Mouse (Mus musculus) intestine, embryonic 15.5 days (tissue): ENCODE results near the gene Mre11a. TPM values are rescaled to one million over a fixed set of nuclear protein-coding genes. Genes with fewer than 3 reads are reported as not detected.

Source experiments
- ATAC-seq: fragments of 200-750 bp; cut with Nextera tagmentation; 2 replicates; pipeline ENCODE4 v1.8.0; 2017; ENCODE audit warnings: moderate TSS enrichment, moderate library complexity
- H3K27ac ChIP-seq: fragments of 300-500 bp; sonication (generic); 2 replicates; pipeline ENCODE4 v1.5.1; 2015; ENCODE audit warnings: mild to moderate bottlenecking, inconsistent platforms
- H3K27me3 ChIP-seq: fragments of 300-500 bp; sonication (generic); replicated peaks from 2 replicates; pipeline ENCODE4 v1.6.1; 2015; ENCODE audit warnings: inconsistent platforms
- H3K36me3 ChIP-seq: fragments of 300-500 bp; sonication (generic); 2 replicates; pipeline ENCODE4 v1.6.1; 2015; ENCODE audit warnings: inconsistent platforms
- H3K4me1 ChIP-seq: fragments of 300-500 bp; sonication (generic); replicated peaks from 2 replicates; pipeline ENCODE4 v1.6.1; 2015; ENCODE audit warnings: inconsistent platforms
- H3K4me2 ChIP-seq: fragments of 300-500 bp; sonication (generic); replicated peaks from 2 replicates; pipeline ENCODE4 v1.6.1; 2015; ENCODE audit warnings: mild to moderate bottlenecking, inconsistent platforms
- H3K4me3 ChIP-seq: fragments of 300-500 bp; sonication (generic); replicated peaks from 2 replicates; pipeline ENCODE4 v1.5.1; 2015; ENCODE audit warnings: inconsistent platforms
- H3K9ac ChIP-seq: fragments of 300-500 bp; sonication (generic); 2 replicates; pipeline ENCODE4 v1.6.1; 2015; ENCODE audit warnings: inconsistent platforms
- H3K9me3 ChIP-seq: fragments of 300-500 bp; sonication (generic); 2 replicates; pipeline ENCODE4 v1.6.1; 2016; ENCODE audit warnings: inconsistent platforms
- WGBS: fragments of 180-500 bp; shearing (Covaris S2); methylation state at CpG from one replicate; pipeline ENCODE4 v1.1.7; 2015; 5-methylcytosine and 5-hydroxymethylcytosine counted together
- polyA plus RNA-seq: library from polyadenylated mRNA; unstranded; fragments of >200 nt; fragmentation: Nextera tagmentation; extraction: Ambion mirVana; gene quantifications from 2 replicates; pipeline ENCODE4 v1.2.1, GENCODE M21; 2015

Mre11a gene
- polyA plus RNA-seq, 1 experiment from 2014 or later = 25.0 TPM

DNA sequence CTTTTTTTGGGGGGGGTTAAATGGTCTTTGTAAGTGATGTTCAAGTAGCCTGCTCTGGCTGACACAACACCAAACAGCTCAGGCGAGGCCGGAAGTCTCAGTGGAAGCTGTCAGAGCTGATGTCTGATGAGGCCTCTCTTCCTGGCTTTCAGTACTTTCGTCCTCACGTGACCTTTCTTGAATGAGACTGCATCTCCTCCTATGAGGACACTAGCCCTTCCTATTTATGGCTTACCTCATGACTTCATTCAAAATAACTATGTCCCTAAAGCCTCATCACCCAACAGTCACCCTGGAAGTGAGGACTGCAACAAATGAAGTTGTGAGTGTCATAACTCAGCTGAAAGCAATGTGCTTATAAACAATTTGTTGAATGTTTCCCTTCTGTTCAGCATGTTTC is 100.2 kb downstream of the Mre11a start:
- Histone ChIP-seq H3K4me3 (no peak overlapping the region), H3K27me3 (no peaks in the 10 kb centered on the region), H3K4me2 (no peak overlapping the region), H3K4me1 (no peaks in the 10 kb centered on the region), H3K9me3 (no peaks in the 10 kb centered on the region), H3K9ac (no peak overlapping the region), H3K27ac (no peak overlapping the region), H3K36me3 (no peaks in the 10 kb centered on the region)
- no peak for ATAC-seq
- WGBS = 71% methylated on average over 4 of the region's 4 CpGs

GRCm38 (mm10) chr9:14885151-14885550 is 100.7 kb downstream of the Mre11a start:
- Histone ChIP-seq H3K9me3 (no peaks in the 10 kb centered on the region), H3K36me3 (no peaks in the 10 kb centered on the region), H3K27me3 (no peaks in the 10 kb centered on the region), H3K27ac (no peak overlapping the region), H3K4me1 (no peaks in the 10 kb centered on the region), H3K9ac (no peak overlapping the region), H3K4me2 (no peak overlapping the region), H3K4me3 (no peak overlapping the region)
- no peak for ATAC-seq

DNA sequence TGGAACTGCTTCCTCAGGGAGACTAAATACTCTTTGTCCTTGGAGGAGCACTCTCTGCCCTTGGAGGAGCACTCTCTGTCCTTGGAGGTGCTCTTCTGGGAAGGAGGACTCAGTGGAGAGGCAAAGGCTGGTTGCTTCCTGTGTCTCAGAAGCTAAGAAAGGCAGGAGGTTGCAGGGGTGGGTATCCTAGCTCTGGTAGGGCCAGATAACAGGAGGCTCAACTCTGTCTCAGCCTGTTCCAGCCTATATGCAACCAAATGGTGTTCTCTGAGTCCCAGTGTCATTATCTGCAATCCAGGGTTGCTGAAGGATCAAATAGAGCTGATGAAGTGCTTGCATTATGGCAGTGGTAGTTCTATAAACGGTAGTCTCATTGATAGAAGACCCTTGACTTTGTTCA is 101.5 kb downstream of the Mre11a start:
- no peak overlapping the region for H3K9ac ChIP-seq
- H3K27me3 ChIP-seq = no peaks in the 10 kb centered on the region
- H3K9me3 ChIP-seq = no peaks in the 10 kb centered on the region
- WGBS = 81% methylated on average over 1 of the region's 1 CpGs
- H3K36me3 ChIP-seq = no peaks in the 10 kb centered on the region
- no peak overlapping the region for H3K4me3 ChIP-seq
- H3K4me2 ChIP-seq = no peak overlapping the region
- no peak for ATAC-seq
- no peak overlapping the region for H3K27ac ChIP-seq
- no peaks in the 10 kb centered on the region for H3K4me1 ChIP-seq

Other genes with a start within 250 kb of the Mre11a start
- 10.1 and 11.7 TPM in 2 replicates for gene Amotl1, start 139.6 kb upstream of the Mre11a start, polyA plus RNA-seq
- 0.20 and 0.28 TPM in 2 replicates for gene Piwil4, start 43.9 kb upstream of the Mre11a start, polyA plus RNA-seq
- 5.3 and 5.4 TPM in 2 replicates for gene Fut4, start 32.3 kb upstream of the Mre11a start, polyA plus RNA-seq
- not detected in 2 replicates for gene 1700012B09Rik, start 13.6 kb upstream of the Mre11a start, polyA plus RNA-seq
- 40.9 and 47.8 TPM in 2 replicates for gene Ankrd49, start 202 bp downstream of the Mre11a start, polyA plus RNA-seq
- 0.25 and 0.40 TPM in 2 replicates for gene Gpr83, start 75.6 kb downstream of the Mre11a start, polyA plus RNA-seq
- not detected in 2 replicates for gene Izumo1r, start 119.3 kb downstream of the Mre11a start, polyA plus RNA-seq